Mouse (Mus musculus) left cerebral cortex, adult 11 months (tissue): ENCODE measurements around the gene Cebpzos.

Experiments
- DNase-seq: peaks from one replicate; pipeline ENCODE4 v3.0.0; 2022; ENCODE audit warnings: low spot score

Cebpzos gene

DNA sequence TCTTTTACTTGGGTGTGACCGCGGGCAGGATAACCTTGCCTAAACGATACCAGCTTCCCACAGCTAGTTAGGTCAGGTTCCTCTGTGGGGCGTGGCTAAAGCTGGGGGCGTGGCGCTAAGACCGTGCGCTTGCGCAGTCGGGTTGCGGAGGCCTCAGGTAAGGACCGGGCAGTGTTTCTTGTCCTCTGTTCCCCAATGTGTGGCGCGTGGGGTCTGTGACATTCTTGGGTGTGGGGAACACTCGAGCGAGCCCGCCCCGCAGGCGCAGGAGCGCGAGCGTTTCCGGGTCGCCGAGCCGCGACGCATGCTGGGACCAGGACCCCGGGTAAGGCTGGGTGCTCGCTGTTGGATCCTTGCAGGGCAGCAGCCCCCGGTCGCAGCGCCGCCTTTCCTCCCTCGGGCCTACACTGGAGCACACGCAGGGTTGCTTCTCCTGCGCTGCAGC is at the start of gene Cebpzos:
Gene Cebpzos (plus strand): TSS at position 132 of the 445 bp plus-strand sequence.
- peak; percentile 85 for DNase-seq

DNA sequence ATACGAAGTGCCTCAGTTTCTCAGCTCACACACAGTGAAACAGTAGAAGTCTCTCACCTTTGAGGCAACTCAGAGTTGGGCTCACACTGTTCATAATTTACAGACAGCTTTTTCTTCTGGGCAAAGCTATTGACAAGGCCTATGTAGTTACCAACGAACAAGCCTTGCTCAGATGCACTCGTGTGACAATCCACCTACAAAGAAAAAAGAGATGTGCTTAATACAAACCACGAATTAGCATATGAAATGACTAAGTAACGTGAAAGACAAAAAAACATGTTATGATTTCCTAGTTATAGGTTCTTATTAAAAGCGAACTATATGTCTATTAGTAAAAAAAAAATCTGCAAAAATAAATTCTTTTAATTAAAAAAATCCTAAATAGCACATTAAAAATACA is 42.4 kb upstream of the Cebpzos start:
- DNase-seq = no peak

DNA sequence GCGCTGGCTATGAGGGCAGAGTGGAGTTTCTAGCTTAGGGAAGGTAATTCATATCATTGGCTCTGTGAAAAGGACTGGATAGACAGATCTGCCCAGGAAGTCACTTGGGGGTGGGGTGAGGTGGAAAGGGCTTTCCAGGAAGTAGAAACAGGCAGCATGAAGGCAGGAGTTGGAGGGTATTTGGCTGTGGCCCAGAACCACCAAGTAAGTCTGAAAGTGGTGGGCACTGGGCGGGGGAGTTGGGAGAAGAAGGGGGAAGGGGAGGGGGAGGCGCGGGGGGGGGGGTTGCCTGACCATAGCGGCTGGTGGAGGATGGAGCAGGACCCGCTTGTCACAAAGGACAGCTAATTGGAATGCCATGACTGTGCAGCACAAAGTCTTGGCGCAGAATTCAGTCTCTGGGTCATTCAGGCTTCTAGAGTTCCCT is 34.4 kb upstream of the Cebpzos start:
- DNase-seq = no peak

DNA sequence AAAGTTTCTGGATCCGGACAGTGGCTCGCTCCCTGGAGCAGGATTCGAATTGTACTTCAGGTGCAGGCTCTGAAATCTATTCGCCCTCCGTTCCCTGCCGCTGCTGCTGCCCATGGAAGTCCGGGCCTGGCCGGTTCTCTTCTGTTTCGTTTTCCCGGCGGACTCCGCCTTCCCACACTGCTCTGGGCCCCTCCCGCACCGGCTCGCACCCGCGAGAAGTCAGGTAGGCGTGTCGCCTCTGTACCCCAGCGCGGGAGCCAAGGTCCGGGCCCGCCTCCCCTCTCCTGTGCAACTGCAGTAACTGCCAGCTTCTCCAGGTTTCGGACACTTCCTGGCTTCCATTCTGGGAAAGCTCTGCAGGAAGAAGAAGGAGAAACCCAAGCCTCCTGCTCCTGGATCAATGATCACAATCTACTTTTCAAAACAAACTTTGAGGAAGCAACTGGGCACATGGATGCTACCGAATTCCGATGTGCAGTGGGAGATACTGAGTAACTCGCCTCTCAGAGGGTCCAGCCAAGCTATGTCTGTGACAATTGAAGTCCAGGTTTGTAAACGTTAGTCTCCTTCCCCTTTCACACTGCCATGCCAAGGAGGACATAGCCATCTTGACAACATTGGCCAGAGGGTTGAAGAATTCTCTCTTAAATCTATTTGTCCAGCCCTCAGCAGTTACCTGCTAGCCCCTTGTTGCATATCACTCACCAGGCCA is 33.7 kb upstream of the Cebpzos start, which contains the start of gene Eif2ak2:
Gene Eif2ak2 (minus strand): TSS at position 173 of the 712 bp plus-strand sequence.
- DNase-seq = peak; percentile 9

DNA sequence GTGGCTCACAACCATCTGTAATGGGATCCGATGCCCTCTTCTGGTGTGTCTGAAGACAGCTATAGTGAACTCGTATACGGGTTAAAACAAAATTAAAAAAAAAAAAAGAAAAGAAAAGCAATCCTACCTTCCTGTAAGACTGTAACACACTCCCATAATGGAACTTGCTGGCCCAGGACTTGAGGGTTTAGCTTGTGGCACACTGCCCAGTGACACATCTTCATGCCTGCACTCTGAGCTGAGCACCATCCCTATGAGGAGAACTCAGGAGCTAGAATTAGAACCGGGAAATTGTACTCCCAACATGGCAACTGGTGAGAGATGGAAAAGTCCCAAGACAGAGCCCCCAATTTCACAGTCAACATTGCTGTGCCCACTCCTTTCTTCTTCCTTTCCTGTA is 33.0 kb upstream of the Cebpzos start:
- no peak for DNase-seq

DNA sequence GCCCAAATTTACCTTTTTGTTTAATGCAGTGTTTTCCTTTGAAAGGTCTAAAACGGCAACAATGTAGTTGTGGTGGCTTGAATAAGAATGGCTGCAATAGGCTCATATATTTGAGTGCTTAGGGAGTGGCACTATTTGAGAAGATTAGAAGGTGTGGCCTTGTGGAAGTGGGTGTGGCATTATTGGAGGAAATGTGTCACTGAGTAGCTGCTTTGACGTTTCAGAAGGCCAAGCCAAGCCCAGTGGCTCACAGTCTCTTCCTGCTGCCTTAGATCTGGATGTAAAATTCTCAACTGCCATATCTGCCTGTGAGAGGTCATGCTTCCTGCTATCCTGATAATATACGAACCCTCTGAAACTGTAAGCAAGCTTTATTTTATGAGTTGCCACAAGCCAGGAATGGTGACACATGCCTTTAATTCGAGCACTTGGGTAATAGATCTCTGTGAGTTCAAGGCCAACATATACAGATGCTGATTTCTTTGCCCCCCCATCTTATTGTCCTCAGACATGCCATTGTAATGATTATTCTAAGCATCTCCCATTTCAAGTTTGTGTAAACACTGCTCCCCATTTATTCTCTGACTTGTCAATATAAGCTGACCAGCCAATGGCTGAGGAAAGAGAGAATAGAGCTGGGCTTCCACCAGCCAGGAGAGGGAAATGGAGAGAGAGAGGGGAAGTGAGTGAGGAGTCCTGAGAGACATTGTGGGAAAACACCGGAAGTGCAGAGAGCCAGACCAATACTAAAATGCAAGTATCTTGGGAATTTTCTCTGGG is 30.8 kb upstream of the Cebpzos start:
- no peak for DNase-seq

DNA sequence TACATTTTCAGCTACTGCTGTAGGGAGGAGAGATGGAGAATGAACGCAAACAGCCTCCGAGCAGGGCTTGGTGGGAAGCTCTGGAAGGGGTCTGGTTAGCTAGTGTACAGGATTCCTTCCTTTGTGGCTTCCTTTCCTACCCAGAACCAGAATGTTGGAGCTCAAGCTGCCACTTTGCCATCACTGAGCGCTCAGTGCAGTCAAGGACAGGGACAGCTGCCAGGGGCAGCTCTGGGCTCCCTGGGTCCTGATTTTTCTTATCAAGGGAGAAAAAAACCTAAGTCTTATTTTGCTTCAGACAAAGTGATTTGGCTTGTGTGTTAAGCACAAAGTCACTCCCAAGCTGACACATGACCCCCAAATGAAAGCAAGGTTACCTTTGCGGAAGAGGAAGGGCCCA is 27.7 kb upstream of the Cebpzos start:
- no peak for DNase-seq

DNA sequence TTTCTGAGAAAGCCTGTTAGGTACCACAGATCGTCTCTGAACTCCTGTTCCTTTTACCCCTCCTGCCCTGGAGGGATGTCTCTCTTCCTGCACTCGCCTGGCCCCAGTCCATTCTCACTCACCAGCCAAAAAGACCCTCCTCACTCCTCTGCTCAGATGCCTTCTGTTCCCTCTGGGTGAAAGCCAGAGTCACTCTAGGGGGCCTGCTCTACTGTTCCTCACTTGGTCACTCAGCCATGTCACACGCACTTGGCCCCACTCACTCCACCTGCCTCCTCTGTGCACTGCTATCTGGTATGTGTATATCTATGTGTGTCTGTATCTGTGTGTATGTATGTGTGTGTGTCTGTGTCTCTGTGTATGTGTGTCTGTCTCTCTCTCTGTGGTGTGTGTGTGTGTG is 27.1 kb upstream of the Cebpzos start:
- no peak for DNase-seq

DNA sequence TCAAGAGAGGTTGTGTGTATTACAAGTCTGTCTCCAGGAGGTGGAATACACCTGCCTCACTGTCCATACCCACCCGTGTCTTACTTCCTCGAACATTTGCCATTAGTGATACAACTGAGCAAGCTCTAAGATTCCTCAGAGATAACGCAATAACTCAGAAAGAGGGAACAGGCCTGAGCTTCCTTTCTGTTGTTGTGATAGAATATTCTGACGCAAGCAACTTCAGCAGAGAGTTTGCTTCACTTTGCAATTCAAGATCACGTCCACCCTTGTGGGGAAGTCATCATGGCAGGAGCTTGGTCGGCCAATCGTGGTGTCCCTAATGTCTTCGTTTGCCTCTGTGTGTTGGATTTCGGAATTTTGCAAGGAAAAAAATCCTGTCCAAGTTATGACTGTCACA is 25.3 kb upstream of the Cebpzos start:
- no peak for DNase-seq

DNA sequence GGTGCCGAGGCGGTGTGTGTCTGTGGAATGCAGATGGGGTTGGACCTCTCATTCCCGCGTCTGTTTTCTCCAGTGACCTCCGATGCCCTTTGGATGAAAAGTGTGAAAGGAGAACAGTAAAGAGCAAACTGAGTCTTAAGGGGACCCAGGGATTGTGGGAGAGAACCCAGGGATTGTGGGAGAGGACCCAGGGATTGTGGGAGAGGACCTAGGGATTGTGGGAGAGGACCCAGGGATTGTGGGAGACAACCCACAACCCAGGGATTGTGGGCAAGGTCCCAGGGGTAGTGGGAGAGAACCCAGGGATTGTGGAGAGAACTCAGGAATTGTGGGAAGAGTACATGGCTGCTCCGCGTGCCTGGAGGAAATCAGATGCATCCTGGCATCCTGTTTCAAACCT is 21.3 kb upstream of the Cebpzos start:
- no peak for DNase-seq

DNA sequence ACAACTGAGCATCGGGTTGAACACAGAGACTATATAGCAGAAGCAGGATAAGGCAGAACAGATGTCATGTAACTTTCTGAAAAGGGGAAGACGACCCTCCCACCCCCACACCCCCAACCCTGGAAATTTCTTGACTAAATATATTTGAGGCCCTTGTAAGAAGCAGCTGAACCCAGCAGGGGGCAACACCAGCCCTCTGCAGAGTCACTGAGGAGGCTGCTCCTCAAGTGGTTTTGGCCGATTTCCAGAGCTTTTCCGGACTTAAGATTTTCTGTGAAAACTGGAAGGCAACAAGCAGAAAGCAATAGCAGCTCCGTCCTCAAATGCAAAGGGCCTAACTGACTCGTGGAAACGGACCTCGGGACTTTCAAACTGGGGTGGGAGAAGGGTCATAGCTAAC is 20.9 kb upstream of the Cebpzos start:
- no peak for DNase-seq

DNA sequence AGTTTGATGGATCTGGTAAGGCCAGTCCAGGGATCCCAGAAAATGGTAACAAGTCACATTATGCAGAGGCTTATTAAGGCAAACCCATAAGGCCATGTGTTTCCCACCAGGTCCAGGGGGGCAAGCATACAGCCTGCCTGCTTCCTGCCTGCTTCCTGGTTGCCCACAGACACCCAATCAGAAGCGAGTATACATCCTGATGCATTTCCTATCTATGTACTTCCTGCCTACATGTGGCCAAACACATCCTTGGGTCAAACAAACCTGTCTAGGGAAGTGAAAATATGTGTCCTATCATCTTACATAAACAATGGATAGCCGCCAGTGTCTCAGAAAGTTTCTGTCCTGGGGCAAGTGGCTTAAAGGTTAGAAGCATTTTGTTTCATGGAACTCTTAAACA is 13.1 kb upstream of the Cebpzos start:
- no peak for DNase-seq

DNA sequence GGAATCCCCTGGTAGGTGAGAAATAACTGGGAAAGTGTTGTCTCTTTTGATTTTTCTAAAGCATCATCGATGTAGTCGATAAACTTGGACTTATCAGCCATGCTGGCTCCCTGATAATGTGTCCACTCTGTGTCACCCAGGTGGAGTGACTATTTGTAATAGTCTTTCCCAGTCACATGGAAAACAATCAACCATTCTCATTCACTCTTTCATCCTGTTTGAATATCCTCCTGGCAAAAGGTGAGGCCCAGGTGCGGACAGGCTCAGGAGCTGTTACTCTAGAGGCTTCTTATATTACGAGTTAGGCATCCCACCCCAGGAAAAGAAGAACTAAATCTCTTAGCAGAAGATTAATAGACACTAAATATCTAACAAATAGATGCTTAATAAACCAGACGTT is 9.4 kb upstream of the Cebpzos start, which contains the start of gene Sult6b1:
Gene Sult6b1 (minus strand): TSS at position 101 of the 400 bp plus-strand sequence.
- no peak for DNase-seq

DNA sequence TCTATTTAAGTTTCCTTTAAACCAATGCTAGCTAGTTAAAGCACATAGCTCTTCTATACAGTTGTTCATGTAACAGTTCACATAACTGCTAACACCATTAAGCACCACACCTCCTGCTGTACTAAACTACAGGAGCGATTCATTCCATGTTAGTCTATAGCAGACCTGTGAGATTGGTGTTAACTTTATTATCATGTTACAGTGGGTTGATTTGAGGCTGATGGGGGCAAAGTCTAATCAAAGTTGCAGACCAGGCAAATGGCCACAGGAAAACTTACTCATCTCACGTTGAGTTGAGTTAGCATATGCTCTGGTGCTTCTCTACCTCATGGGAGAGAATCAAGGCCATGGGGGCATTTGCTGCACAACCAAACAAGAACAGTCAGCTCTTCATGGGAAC is 6.9 kb upstream of the Cebpzos start:
- no peak for DNase-seq

DNA sequence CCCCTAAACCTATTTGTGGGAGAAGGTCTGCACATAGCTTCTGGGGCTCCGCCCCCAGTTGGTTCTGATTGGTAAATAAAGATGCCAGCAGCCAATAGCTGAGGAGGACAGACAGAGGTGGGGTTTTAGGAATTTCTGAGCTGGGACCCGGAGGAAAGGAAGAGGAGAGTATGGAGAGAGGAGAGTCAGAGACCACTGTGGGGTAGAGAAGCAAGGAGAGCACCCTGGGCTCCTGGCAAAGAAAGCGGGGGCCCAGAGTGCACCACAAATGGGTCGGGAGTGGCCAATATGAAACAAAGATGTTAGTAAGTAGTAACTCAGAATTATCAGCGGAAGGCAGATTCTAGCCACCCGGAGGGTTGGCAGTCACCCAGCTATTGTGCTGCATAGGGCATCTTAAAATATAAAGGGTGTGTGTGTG is 3.4 kb upstream of the Cebpzos start:
- DNase-seq = no peak

DNA sequence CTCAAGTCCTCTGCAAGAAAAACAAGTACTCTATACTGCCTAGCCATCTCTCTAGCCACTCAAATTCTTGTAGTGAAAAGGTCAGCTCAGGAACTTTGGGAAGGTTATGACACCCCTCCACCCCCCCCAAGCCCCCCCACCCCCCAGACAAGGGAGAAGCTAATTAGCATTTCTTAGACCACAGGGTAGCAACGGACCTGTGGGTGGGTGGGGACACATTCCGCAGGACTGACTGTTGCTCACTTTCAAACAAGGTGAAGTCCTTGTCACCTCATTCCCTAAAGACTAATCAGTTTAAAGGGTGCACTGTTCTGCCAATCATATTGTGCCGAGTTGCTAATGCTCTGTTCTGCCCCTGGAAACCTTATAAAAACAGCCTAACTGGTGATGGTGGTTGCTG is 2.4 kb upstream of the Cebpzos start:
- no peak for DNase-seq

DNA sequence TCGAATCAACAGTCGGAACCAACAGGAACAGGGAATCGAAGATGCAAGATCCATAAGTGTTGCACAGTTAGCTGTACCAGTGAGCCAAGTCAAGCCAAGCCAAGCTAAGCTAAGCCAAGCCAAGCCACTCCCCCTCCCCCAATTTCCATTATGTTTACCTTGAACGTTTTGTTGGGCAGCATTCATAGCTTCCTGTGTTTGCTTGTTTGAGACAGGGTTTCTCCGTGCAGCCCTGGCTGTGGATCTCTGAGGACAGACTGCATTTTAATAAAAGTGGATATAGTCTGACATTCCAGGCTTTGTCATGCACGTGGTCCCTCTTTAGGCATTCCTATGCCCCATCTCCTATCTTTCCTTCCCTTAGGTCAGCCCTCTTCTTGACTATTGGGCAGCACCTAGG is 528 bp upstream of the Cebpzos start:
- DNase-seq = no peak

DNA sequence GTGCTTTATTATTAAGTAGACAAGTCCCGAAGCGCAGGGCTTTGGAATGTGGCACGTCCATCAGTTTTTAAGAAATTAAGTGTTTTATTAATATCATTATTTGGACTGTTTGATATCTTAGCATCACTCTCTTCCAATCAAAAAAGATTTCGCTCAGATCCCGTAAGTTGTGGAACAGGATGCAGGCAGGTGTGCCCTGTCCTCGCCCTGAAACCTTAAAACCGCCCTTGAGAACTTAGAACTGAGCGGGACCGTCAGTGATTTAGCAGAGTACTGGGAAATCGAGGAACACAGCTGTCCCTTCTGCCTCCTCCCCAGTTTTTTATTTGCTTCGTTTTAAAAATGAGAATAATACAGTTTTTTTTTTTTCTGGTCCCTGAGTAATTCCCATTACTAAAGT is 599 bp downstream of the Cebpzos start:
- DNase-seq = no peak

DNA sequence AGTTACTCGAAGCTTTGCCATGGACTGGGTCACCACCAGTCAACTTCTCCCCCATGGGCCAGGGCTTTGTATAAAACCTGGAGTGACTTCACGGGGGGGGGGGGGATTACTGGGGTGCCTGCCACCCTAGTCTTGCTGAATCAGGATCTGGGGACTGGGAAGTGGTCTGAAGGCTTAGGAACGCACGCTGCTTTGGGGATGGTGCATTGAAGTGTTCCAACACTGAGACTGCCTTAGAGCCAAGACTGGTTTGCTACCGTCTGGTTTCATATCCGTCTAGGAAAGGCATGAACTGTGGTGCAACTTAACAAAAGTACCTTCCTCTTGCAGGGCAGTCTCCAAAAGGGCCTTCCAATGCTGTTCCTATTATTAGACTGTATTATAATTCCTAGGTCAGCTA is 1.4 kb downstream of the Cebpzos start:
- no peak for DNase-seq

DNA sequence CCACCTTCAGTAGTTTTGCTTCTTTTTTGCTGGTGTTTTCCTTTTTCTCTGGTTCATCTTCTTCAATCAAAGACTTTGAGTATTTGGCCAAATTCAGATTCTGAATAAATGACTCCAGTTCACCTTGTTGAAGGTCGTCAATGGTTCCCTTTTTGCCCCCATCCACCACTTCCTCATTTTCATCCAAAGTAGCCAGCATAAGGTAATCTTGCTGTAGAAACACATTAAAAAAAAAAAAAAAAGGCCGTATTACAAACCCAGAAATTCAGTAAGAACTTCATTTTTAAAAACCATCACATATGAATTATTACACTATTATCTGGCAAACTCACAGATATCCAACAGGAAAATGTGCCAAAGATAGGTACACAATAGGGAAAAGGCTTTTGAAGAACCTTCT is 19.6 kb downstream of the Cebpzos start:
- no peak for DNase-seq

DNA sequence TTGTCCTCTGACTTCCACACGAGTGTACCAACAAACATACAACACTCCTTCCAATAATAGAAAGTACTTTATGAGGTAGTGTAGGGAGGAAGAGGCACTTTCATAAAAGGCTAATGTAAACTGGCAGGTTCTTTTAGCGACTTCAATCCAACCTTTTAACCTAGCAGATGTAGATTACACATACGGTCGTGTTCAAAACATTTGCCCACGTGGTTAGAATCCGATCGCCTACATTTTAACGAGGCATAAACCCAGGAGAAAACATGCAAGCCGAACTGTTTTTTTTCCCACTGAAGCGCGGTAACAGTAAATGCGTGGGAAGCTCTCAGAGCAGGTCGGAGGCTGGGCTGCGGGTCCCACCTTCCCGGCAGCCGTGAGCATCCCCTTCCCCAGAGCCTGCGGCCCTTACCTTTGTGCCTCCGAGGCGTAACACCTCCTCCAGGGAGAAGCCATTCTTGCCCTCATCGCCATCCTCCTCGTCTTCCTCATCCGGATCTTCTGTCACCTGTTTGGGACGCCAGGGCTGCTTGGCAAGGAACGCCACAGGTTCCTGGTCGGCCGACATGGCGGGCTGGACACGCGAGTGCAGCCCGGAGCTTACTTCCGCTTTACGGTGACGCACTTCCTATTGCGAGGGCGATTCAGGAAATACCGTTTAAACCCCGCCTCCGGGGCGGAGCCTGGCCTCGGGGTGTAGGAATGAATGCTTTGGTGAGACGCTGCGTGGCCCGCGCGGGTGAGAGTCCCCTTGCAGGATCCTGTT is 20.3 kb downstream of the Cebpzos start, which contains the start of the genes Cebpz and Ndufaf7:
Gene Cebpz (minus strand): TSS at position 601 of the 763 bp plus-strand sequence.
Gene Ndufaf7 (plus strand): TSS at position 671 of the 763 bp plus-strand sequence.
- peak; percentile 98 for DNase-seq

DNA sequence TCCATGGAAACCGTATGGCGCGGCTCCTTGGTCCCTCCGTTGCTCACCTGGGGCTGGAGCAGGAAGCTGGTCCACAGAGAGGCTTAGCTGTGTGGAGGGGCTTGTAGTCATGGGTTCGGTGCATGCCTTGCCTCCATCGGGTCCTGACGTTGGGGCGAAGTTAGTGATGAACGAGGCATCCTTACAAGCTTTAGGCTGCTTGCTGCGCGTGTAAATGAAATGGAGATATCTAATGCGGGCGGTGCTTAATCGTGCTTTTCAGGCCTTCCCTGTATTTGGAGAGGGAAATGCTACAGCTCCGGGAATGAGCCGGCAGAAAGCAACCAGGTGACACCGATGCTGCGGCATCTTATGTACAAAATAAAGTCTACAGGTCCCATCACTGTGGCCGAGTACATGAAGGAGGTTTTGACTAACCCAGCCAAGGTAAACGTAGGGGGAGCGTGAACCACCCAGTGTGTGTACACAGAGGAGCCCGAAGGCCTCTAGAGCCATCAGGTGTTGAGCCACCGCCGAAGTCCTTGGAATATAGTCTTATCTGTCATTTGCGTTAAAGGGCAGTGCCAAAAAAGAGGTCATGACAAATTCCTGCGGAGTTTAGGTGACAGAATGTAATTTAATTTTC is 21.0 kb downstream of the Cebpzos start:
- no peak for DNase-seq
